Comparison of ENCODE assay signal across 19 mouse cellular contexts in genomic region chr12:117669610-117670400, GRCm38 (mm10).
DNase-seq lines count a peak whose midpoint lies in the region; ATAC-seq lines count a peak whose summit lies in the region.
"Had no signal": no experiment of that assay in that cellular context is flagged by ENCODE, and none has a peak within 500 bp of the region (broad histone marks: within the 10 kb centered on the region; RNA-seq: fewer than 3 reads in every experiment).

No protein-coding gene starts in this region.

- intact Hi-C loops in left cerebral cortex, postnatal 10 days (cut with DNase I): no loop called here

- peaks cover 5% of the 10 kb centered on the region; the same call in 1 of the 2 replicates for H3K4me1 ChIP-seq in heart, embryonic 11.5 days (ENCODE audit: control insufficient read depth, insufficient read depth, low read length)

- H3K27ac ChIP-seq in heart, embryonic 11.5 days (ENCODE audit: low read depth, low read length): no peak overlapping the region; the same call in 1 of the 2 replicates
- H3K27ac ChIP-seq: hindbrain, postnatal 0 days; limb, embryonic 15.5 days had no signal

- no peaks in the 10 kb centered on the region for H3K36me3 ChIP-seq in heart, embryonic 11.5 days (ENCODE audit: control insufficient read depth, insufficient read depth, low read length)
- H3K36me3 ChIP-seq: limb, embryonic 15.5 days had no signal

- no peak overlapping the region for H3K4me3 ChIP-seq in heart, embryonic 11.5 days (ENCODE audit: low read depth, low read length)
- H3K4me3 ChIP-seq: erythroblast, embryonic 14.5 days; limb, embryonic 15.5 days had no signal

- WGBS in heart, embryonic 11.5 days (ENCODE audit: insufficient replicate concordance): 63% methylated on average over 10 of the region's 10 CpGs

- ATAC-seq in heart, embryonic 11.5 days (replicated peaks; ENCODE audit: insufficient number of reproducible peaks, low FRiP score, low TSS enrichment): no peak
- ATAC-seq: forebrain, embryonic 14.5 days; hindbrain, postnatal 0 days; midbrain, embryonic 16.5 days had no signal

- H3K9ac ChIP-seq in heart, embryonic 11.5 days (ENCODE audit: low read depth, low read length): no peak overlapping the region
- H3K9ac ChIP-seq: limb, embryonic 15.5 days had no signal

- H3K9me3 ChIP-seq in heart, embryonic 11.5 days (replicated peaks; ENCODE audit: control insufficient read depth, low read length): no peaks in the 10 kb centered on the region
- H3K9me3 ChIP-seq: limb, embryonic 15.5 days had no signal

- H3K27me3 ChIP-seq in heart, embryonic 11.5 days (ENCODE audit: control insufficient read depth, insufficient read depth, low read length): no peaks in the 10 kb centered on the region
- H3K27me3 ChIP-seq: limb, embryonic 15.5 days had no signal

- no peak overlapping the region for H3K4me2 ChIP-seq in heart, embryonic 11.5 days
- H3K4me2 ChIP-seq: limb, embryonic 15.5 days had no signal

- DNase-seq in heart, adult 18-20 months: peak; percentile 62 to 71
- DNase-seq in left cerebral cortex, postnatal 10 days (ENCODE audit: extremely low spot score in 1 of 2, low spot score in 2 of 2): peak; percentile 23 to 42
- no peak for DNase-seq in left cerebral cortex, adult 18-20 months (ENCODE audit: low spot score in 2 of 2)
- DNase-seq in right cerebral cortex, adult 18-20 months: peak; percentile 33
- no peak for DNase-seq in right cerebral cortex, postnatal 25 days
- DNase-seq in embryo, embryonic 9.5 days (ENCODE audit: extremely low spot score): no peak
- DNase-seq: adrenal gland, postnatal 10 days; cerebellum, adult 18-20 months; cerebellum, postnatal 36 days; kidney, adult 11 months; kidney, postnatal 14 days; layer of hippocampus, adult 9-11 months; thymus, postnatal 4 days had no signal

Comparison
In these comparisons a context has a peak if more than half of its experiments do, and no peak if none do; other contexts are left out.
1. DNase-seq: peak in heart, adult 18-20 months (2 of 2), left cerebral cortex, postnatal 10 days (2 of 2) and right cerebral cortex, adult 18-20 months (single experiment); none in left cerebral cortex, adult 18-20 months (0 of 2), right cerebral cortex, postnatal 25 days (single experiment) and embryo, embryonic 9.5 days (single experiment).